39 mouse cellular contexts compared by ENCODE assay signal in the genomic region with DNA sequence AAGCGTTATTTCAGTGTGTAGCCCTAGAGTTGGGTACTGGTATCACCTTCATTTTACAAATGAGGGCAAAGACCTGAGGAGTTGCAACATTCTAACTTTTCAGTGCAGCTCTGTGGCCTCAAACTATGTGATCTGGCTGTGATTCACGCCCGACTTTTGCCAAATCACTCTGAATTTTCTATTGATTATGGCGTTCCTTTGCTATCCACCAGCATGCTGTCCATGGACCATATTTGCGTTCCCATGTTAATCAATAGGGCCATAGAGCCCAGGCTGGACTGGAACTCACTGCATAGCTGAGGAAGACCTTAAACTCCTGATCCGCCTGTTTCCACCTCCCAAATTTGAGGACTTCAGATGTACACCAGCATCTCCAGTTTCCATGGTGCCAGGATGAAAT. TPM values are rescaled to one million over a fixed set of nuclear protein-coding genes. Genes with fewer than 3 reads are reported as not detected.
"Had no signal": no experiment of that assay in that cellular context is flagged by ENCODE, and none has a peak within 500 bp of the region (broad histone marks: within the 10 kb centered on the region; RNA-seq: fewer than 3 reads in every experiment).

No protein-coding gene starts in this region.

- H3K36me3 ChIP-seq: embryonic facial prominence, embryonic 10.5 days; embryonic facial prominence, embryonic 12.5 days; embryonic facial prominence, embryonic 13.5 days; embryonic facial prominence, embryonic 15.5 days; forebrain, embryonic 10.5 days; forebrain, embryonic 12.5 days; forebrain, embryonic 15.5 days had no signal

- H3K9ac ChIP-seq: embryonic facial prominence, embryonic 12.5 days; embryonic facial prominence, embryonic 13.5 days; embryonic facial prominence, embryonic 15.5 days; forebrain, embryonic 12.5 days; forebrain, embryonic 13.5 days; forebrain, embryonic 15.5 days; forebrain, postnatal 0 days had no signal

- H3K4me2 ChIP-seq: embryonic facial prominence, embryonic 12.5 days; embryonic facial prominence, embryonic 13.5 days; embryonic facial prominence, embryonic 15.5 days; forebrain, embryonic 12.5 days; forebrain, embryonic 13.5 days; forebrain, embryonic 15.5 days had no signal

- H3K9me3 ChIP-seq: embryonic facial prominence, embryonic 10.5 days; embryonic facial prominence, embryonic 12.5 days; embryonic facial prominence, embryonic 13.5 days; embryonic facial prominence, embryonic 15.5 days; forebrain, embryonic 10.5 days; forebrain, embryonic 12.5 days; forebrain, embryonic 13.5 days; forebrain, embryonic 15.5 days had no signal

- H3K27ac ChIP-seq: embryonic facial prominence, embryonic 10.5 days; embryonic facial prominence, embryonic 12.5 days; embryonic facial prominence, embryonic 13.5 days; embryonic facial prominence, embryonic 15.5 days; forebrain, embryonic 10.5 days; forebrain, embryonic 12.5 days; forebrain, embryonic 13.5 days; forebrain, embryonic 15.5 days; gastrocnemius, adult 2 months had no signal

- DNase-seq: cerebellum, adult 2 months; cerebellum, adult 8-10 months; cerebellum, adult 9-10 months; cerebellum, adult 9-11 months; cerebellum, postnatal 10 days; cerebellum, postnatal 14 days; cerebellum, postnatal 25 days; cerebellum, postnatal 36 days; embryo, embryonic 11 days; forebrain, postnatal 0 days; gastrocnemius, adult 2 months; gastrocnemius, postnatal 10 days; gastrocnemius, postnatal 14 days; gastrocnemius, postnatal 25 days; gastrocnemius, postnatal 36 days; heart, adult 11 months; heart, adult 18-20 months had no signal

- ATAC-seq: forebrain, embryonic 13.5 days; forebrain, embryonic 14.5 days; forebrain, embryonic 15.5 days; forebrain, embryonic 16.5 days; forebrain, postnatal 0 days had no signal

- H3K4me3 ChIP-seq: embryonic facial prominence, embryonic 10.5 days; embryonic facial prominence, embryonic 12.5 days; embryonic facial prominence, embryonic 13.5 days; embryonic facial prominence, embryonic 15.5 days; erythroblast, embryonic 14.5 days; forebrain, embryonic 10.5 days; forebrain, embryonic 12.5 days; forebrain, embryonic 13.5 days; forebrain, embryonic 15.5 days; gastrocnemius, adult 2 months had no signal

- H3K27me3 ChIP-seq: embryonic facial prominence, embryonic 13.5 days; embryonic facial prominence, embryonic 15.5 days; forebrain, embryonic 12.5 days; forebrain, embryonic 13.5 days; forebrain, embryonic 15.5 days had no signal

- H3K4me1 ChIP-seq: embryonic facial prominence, embryonic 12.5 days; embryonic facial prominence, embryonic 13.5 days; embryonic facial prominence, embryonic 15.5 days; forebrain, embryonic 12.5 days; forebrain, embryonic 13.5 days; forebrain, embryonic 15.5 days had no signal

RNA-seq across cellular contexts. Expression of a gene that starts 9.3 kb away (rescaled TPM):
- total RNA-seq: common myeloid progenitor, adult 5-6 weeks; forebrain, postnatal 0 days; gastrocnemius, adult 2 months; gastrocnemius, postnatal 10 days; gastrocnemius, postnatal 14 days; gastrocnemius, postnatal 25 days; granulocyte monocyte progenitor cell, adult 5-6 weeks; heart, adult 18-20 months had no signal
- polyA plus RNA-seq: cerebellum, adult 2 months; cortical plate, adult 2 months; embryonic facial prominence, embryonic 10.5 days; embryonic facial prominence, embryonic 11.5 days; embryonic facial prominence, embryonic 12.5 days; embryonic facial prominence, embryonic 13.5 days; embryonic facial prominence, embryonic 14.5 days; embryonic facial prominence, embryonic 15.5 days; erythroblast, embryonic 14.5 days; forebrain, embryonic 10.5 days; forebrain, embryonic 11.5 days; forebrain, embryonic 12.5 days; forebrain, embryonic 13.5 days; forebrain, embryonic 14.5 days; forebrain, embryonic 15.5 days; forebrain, embryonic 16.5 days; forebrain, postnatal 0 days; frontal cortex, adult 2 months had no signal

RNA-seq across cellular contexts. Expression of a gene that starts 18.6 kb away (rescaled TPM):
- total RNA-seq: common myeloid progenitor, adult 5-6 weeks; forebrain, postnatal 0 days; gastrocnemius, adult 18-20 months; gastrocnemius, adult 2 months; gastrocnemius, adult 8-10 months; gastrocnemius, postnatal 10 days; gastrocnemius, postnatal 14 days; gastrocnemius, postnatal 25 days; gastrocnemius, postnatal 36 days; granulocyte monocyte progenitor cell, adult 5-6 weeks; heart, adult 18-20 months had no signal
- polyA plus RNA-seq: embryonic facial prominence, embryonic 10.5 days; embryonic facial prominence, embryonic 11.5 days; embryonic facial prominence, embryonic 12.5 days; embryonic facial prominence, embryonic 13.5 days; erythroblast, embryonic 14.5 days; forebrain, embryonic 10.5 days; forebrain, embryonic 11.5 days; forebrain, embryonic 12.5 days; forebrain, embryonic 14.5 days; forebrain, embryonic 15.5 days; forebrain, embryonic 16.5 days; forebrain, postnatal 0 days; gonadal fat pad, adult 2 months had no signal

RNA-seq across cellular contexts. Expression of a gene that starts 23.7 kb away (rescaled TPM):
- total RNA-seq: common myeloid progenitor, adult 5-6 weeks; forebrain, postnatal 0 days; gastrocnemius, adult 2 months; gastrocnemius, postnatal 10 days; gastrocnemius, postnatal 14 days; gastrocnemius, postnatal 4 days; granulocyte monocyte progenitor cell, adult 5-6 weeks had no signal
- polyA plus RNA-seq: embryonic facial prominence, embryonic 10.5 days; embryonic facial prominence, embryonic 11.5 days; embryonic facial prominence, embryonic 12.5 days; embryonic facial prominence, embryonic 13.5 days; embryonic facial prominence, embryonic 14.5 days; embryonic facial prominence, embryonic 15.5 days; erythroblast, embryonic 14.5 days; forebrain, embryonic 10.5 days; forebrain, embryonic 11.5 days; forebrain, embryonic 12.5 days; forebrain, embryonic 13.5 days; forebrain, embryonic 14.5 days; forebrain, embryonic 15.5 days; forebrain, embryonic 16.5 days had no signal
